Mouse (Mus musculus) layer of hippocampus, postnatal 25 days (tissue): ENCODE measurements at regions not wholly inside any gene's neighbourhood (a gene's known extent, or its start where the extent isn't known, plus 50 kb on each side); places are given as distances from the start of the nearest gene placed in this dataset.

Experiments used
- DNase-seq, 2 experiments: peaks; one replicate each; pipeline ENCODE4 v3.0.0; 2022; ENCODE audit warnings: mixed read lengths in 2 of 2, low spot score in 1 of 2; ENCODE audit errors: extremely low spot score in 1 of 2

DNA sequence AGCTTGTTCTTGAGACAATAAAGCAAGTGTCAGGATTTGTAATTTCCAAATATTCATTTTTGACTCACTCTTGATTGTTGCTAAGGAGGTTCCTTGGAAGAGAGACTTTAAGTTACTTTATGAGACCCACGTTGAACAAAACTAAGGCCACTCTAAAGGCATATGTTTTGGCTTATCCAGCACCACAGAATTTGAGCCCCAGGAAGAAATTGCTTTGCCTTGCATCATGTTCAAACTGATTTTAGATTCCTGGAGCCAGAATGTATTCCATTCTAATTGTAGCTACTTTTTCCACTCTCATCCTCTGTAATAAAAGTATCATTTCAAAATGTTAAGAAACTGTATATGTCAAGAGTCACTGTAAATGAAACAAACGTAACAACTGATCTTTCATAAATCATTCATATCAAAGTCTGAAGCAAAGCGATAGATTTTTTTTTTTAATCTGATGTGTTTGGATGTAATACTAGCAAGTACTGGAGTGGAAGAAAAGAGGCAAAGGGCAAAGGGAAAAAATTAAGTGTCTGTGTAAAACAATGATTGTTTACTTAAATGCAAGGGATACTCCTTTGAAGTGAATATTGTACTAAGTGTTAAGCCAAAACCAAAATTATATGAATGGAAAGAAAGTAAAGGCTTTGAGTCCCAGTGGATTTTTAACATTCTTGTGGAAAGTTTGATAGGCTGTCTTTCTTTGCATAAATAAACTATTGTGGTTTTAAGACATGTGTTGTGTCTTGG is 301.7 kb upstream of the Mef2c start:
- DNase-seq: no peak

DNA sequence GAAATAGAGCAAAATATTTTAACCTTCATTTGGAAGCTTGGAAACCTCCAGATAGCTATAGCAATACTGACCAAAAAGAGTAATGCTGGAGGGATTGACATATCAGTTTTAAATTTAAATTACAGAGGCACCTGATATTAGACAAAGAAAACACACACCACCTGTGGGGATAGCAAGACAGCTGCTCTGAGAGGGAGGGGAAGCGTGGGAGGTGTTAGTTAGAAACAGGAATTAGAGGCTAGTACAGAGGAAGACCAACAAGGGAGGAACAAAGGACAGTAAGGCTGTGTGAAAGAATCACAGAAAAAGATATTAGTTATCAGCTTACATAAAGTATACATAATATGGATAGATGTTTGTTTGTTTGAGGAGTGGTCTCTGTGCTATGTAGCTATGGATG is 297.2 kb upstream of the Mef2c start:
- no peak for DNase-seq

DNA sequence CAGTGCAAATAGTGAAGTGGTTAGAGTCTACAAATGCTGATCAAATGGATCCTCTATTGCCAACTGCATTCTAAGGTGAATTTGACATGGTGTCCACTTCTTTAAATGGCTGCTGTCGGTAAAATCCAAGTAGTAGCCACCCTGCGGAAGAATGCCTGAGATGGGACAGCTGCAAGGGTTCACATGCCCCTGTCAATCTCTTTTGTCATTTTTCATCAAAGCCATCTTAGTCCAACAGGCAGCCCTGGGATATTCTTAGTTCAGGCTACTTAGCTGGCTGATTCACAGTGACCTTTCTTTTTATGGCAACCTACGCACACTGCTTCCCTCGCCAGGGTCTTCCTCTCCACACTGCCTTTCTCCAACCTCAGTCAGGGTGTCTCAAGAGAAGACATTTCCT is 296.3 kb upstream of the Mef2c start:
- DNase-seq: no peak

DNA sequence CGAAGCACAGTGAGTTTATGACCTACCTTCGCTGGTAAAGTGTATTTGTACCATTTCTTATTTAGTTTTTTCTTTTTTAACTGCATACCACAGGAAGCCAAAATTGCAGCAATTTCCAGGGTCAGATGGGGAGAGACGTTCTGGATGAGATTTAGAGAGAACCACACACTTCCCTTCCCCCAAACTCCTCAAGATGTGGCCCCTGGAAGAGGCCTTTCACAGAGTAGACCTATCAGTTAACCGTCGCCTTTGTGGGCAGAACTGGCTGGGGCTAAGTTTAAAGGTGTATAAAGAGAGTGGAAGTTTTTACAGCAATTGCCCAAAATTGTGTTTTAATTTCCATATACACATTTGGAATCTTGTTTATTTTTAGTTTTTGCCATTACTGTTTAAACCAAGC is 295.7 kb upstream of the Mef2c start:
- DNase-seq: no peak

DNA sequence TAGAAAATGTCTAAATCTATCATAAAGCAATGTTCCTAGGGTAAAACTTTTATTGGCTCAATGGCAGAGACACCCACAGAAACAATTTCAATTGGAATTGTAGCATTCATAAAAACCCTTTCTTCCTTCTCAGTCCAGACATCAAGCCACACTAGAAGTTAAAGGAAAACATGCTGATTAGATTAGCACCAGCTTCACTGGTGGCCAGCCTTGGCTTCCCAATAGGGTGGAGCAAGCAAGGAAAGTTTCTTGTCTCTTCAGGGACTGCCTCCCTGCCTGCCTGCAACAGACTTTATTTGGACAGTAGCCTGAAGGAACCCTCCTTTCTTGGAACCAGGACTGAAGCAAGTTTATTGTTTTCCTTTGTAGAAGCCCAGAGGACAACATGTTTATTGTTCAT is 289.0 kb upstream of the Mef2c start:
- no peak for DNase-seq

DNA sequence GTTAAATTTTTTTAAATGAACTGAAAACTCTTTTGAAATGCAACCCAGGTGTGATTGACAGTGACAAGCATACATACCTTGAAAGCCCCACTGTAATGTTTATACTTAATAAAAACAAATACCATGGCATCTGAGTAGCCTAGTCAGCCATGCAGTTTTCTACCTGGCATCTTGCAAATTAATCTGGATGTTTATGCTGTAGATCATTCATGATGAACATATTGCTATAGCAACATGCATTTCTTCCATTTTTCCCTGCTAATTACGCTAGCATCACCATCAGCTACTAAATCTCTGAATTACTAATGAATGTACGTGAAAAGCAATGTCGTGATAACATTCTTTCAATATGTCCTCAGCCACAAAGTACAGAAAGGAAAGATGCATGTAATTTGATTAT is 287.4 kb upstream of the Mef2c start:
- DNase-seq: no peak

DNA sequence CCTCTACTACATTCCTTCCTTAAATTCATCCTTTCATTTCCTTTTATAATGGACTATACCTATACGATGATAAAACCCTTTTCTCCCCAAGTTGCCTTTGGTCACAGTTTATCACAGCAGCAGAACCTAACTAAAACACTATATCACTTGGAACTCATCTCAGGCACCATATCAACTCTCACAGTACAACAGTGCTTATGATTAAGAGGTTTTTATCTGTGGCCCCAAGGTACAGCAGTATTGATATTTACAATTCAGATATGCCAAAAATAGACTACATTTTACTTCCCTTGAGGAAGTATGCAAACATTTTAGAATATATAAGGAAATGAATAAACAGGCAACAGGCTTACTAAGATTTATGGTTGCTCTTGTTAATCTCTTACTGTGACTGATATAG is 251.4 kb upstream of the Mef2c start:
- no peak for DNase-seq

DNA sequence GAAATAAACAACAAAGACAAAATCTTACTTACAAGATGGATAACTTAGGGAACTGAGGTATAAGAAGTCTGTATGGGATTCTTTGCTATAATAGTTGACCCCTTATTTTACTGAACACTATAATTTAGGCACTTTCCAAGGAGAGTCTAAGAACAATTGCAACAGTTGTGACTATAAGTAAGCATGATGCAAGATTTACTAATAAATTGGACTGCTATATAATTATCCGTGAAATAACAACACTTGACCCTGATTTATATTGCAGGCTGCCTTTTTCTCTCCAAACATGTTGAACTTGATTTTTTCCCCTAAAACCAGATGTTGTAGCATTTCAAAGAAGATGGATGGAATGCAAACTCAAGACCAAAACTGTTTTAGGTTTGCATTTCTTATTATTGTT is 237.2 kb upstream of the Mef2c start:
- no peak for DNase-seq

DNA sequence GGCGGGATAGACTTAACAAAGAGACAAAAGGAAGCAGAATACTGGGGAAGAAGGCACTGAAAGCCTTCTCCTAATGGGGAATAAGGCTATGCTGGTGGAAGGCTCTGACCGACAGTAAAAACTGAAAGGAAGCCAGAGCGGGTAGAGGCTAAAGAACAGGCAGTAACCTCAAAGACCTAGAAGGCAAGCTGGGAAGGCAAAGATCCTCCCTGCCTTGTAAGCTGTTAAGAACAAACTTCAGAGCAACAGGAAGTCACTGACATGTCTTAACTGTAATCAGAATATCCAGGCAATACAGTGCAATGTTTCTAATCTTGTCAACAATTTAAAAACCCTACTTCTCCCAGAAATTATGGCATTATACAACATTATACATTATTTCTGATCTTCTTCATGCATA is 235.2 kb upstream of the Mef2c start:
- no peak for DNase-seq

DNA sequence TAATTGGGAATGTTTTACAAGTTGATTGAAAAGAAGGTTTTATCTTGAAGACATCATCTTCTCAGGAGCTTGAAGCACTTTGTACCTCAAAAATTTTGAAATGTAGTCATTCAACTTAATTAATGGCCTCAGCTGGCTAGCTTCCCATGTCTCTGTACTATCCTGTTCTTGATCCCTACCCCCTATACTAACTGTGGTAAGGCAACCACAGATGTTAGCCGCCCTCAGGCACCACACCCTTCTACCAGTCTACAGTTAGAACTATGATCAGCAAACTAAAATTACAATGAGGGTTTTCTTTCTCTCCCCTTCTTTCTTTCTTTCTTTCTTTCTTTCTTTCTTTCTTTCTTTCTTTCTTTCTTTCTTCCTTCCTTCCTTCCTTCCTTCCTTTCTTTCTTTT is 225.1 kb upstream of the Mef2c start:
- no peak for DNase-seq

DNA sequence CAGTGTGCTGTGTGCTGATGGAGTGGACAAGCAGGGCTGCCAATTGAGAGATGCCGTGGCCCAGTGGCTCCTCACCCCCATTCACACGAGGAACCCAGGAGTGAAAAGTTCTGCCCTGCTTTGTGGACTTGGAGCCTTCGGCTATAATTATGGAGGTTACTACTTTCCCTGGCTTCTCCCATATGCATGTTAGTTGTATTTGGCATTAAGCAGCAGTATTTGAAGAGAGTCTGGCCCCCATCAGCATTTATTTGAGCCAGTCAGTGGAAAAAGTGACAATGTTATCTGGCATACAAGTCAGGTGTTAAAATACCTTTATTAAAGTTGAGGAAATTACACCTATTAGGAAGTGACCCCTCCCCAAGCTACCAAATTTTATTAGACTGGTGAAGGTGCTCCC is 196.1 kb upstream of the Mef2c start:
- DNase-seq: no peak

DNA sequence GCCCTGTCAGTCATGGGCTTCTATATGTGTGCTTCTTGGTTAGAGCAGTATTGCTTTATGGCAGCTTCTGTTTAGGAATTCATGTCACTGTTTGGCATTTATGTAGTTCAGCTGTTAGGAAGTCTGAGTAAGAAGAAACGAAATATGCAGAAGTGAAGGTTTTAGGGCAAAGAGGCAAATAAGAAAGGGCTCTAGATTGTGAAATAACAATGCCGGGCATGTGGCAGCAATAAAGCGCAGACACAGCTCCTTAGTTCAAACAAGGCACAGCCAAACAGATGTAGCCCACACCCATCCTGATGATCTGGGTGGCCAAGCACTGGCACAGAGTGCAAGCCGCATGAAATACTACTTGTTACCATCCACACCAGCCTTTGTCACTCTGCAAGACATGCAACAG is 175.3 kb upstream of the Mef2c start:
- no peak for DNase-seq

DNA sequence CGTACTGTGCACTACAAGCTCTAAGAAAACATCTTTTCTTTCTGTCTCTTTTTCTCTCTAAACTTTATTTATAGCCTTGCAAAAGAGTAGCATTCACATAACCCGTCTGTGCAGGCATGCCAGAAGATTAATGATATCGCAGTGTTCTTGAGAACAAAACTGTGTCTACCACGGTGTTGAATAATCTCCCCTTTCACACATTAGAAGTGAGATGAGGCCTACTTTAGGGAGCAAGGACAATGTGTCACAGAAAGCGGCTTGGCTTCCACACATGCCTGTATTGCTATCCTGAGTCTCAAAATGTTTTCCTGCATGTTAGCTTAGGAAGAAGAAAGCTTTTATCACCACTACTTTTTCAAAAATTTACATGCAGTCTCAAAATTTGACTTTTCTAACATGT is 170.1 kb upstream of the Mef2c start:
- no peak for DNase-seq

DNA sequence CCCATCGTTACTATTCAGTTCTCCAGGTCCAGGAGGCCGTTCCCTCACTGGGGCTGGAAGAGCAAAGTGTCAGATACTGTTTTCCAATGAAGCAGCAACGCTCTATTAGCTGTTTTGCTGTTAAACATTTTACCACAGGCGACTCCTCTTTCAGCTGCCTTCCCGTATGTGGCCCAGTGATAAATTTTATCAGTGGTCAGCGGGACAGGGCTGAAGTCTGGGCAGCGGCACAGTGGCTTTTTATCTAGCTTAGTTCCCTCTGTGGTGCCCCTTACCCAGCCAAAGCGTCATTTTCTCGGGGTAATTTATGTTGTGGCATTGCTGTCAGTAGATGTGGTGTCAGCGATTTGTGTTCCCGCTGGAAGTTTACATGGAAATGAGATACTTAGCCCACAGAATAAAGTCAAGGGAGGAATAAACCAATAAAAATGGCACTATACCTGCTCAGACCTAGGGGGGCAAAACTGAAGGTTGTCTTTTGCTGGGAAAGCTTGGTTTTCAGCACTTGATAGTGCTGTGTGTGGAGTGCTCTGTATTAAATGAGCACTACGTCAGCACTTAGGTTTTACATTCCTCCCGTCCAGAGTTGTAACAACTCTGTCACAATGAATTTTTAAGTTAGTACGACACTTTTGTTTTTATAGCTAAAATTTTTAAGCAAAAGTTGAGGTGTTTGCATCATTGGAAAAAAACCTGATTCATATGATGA is 159.1 kb upstream of the Mef2c start:
- no peak for DNase-seq

DNA sequence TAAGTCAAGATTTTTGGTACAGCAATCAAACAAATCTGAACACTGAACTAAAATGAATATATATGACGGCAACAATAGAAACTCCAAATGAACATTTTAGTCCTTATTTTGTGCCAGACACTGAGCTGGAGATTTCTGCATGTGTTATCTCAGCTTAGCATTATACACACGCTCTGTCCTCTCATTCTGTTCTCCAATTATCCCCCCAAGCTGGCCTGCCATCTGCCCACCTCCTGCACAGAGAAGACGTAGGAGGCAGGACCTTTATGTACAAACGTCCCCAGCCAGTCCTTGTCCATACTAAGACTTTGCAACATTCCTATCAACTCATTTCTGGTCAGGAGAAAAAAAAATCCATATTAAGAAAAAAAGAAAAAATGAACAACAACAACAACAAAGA is 148.5 kb upstream of the Mef2c start:
- DNase-seq: peak in 1 of 2 experiments; percentile 19

DNA sequence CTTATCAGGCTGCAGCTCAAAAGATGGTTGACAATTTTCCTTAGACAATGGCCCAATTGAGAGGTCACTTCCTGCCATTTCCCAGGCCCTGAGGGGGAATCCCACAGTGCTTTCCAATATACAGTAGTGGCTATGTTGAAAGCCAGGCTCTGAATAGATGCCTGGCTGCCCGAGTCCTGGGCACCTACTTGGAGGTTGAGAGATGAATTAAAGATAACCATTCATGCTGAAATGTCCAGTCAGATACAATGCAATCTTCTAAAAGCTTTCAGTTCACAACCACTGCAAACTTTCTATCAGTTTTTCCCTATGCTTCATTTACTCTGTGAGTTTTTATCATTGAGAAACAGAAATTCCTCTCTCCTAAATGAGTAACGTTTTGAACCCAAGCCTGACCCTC is 143.3 kb upstream of the Mef2c start:
- DNase-seq: no peak

DNA sequence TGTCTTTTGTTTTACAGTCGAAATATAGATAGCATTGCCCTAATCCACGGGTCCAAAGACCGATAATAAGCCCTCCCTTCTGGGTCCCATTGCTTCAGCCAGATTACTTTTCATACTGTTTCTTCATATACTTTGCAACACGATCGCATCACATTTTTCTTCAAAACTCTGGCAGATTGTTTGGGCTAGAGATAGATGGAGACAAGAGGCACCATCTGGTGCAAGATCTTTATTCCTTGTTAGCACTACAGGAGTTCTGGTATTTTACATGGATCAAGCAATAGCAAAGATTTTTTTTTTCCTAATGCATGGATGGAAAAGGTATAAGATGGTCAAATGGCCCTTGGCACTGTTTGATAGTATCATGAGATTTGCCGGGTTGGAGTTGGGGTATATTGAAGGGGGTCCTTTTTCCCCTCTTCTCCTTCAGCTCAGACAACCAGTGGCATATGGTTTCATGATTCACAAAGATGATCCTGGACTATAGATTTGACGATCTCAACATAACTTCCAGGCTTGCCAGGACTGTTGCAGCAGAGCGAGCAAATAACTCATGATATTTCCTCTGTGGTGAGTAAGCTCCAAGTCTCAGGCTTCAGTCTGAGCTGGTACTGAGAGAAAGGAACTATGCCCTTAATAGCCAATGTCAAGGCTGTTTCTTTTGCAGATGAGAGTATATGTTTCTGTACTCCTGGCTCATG is 127.6 kb upstream of the Mef2c start:
- no peak for DNase-seq

DNA sequence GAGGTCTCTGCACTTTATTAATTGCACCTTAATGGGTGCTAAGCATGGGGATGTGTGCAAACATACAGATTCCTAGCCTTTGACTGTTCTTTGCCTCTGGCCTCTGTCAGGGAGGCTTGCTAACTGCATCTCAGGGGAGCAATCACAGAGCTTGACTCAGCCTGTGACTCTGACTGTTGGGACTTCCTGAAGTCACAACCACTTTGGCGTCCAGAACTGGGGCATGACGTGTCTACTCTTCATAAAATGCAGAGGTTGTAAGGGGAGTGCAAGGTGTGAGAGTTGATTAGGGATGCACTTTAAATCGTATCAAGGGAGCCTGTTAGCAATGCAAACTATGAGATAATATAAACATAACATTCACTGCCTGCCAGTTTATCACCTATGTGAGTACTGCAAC is 125.2 kb upstream of the Mef2c start:
- DNase-seq: no peak

DNA sequence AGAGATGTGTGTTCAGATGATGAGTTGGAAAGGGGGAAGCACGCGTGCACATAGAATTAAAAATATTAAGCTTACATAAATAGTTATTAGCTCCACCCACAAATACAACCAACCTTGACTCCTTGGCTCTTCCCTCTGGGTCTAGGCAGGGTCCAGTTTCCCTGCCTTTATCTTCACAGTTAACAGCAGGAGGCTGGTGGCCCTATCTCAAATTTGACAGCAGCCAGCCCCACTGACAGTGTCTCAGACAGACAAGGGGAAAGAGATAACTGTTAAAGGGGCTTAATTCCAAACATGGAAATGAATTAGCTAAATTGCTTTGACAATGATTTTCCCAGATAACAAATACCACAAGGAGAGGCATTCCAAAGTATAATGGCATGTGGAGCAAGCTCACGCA is 121.2 kb upstream of the Mef2c start:
- DNase-seq: no peak

DNA sequence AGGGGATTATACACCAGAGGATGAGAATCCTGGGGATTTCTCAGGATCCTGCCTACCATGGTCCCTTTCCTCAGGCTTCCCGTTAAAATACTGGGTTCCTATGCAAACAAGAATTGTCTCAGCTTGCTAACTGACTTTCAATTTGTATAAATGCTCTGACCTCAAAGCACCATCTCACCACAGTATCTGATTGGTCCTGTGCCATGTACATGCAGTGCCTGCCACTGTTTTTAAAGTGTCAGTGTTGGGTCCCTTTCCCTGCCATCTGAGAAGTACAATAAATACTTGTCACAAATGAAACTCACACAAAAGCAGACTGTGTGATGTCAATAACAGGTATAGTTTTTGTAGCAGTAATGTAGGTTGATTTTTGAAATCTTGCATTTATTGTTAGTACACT is 109.1 kb upstream of the Mef2c start:
- no peak for DNase-seq

DNA sequence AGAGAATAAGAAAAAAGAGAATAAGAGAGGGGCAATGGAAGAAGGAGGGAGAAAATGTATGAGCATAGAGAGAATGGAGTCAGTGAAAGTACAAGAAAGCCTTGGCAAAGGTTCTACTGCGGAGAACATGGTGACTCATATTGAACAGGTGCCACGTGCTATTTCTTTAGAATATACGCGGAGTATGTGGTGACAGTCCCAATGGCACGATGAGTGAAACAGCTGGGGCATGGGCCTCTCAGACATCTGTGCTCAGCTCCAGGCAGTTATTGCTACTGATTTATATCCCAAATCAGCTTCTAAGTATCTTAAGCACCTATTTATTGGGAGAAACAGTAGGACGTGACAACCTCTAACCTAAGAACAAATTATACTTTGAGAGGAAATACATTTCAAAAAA is 104.5 kb upstream of the Mef2c start:
- DNase-seq: no peak
